Mouse (Mus musculus) spleen, embryonic (tissue): ENCODE measurements around the gene Zfp790.

Experiments used
- CTCF ChIA-PET: fragments of 350-600 bp; sonication (Branson Sonifier 250); formaldehyde crosslinking; loops from one replicate; lab custom pipeline; 2022; lab: Charles Lee

Zfp790 gene

DNA sequence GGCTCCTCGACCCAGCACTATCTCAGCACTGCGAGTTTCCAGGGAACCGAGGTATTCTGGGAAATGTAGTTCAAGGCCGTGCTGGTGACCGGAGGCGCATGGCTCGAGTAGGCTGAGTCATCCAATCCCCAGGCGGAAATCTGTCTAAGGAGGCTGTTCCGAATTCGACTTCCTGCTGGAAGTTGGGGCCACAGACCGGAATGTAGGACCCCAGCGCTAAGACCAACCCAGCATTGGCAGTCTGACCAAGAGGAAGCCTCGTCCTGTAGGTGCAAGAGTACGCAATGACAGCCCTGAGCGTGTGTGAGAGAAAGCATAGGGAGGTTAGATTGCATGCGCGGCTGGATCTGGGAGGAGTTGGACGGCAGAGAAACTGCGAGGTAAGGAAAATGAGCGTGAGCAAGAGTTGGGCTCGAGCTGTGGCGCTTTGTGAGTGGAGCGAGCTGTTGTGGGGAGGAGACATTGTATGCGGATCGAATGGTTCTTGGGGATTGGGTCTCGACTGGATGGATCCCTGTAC, at the start of gene Zfp790:
Gene Zfp790 (plus strand): TSS at position 205 of the 520 bp plus-strand sequence.
- CTCF ChIA-PET = interaction anchor here (0.6 to 0.7 kb wide), 2 partner anchors 624 to 628 kb away, joined by 6 to 7 read pairs; no protein-coding TSS in a partner anchor

DNA sequence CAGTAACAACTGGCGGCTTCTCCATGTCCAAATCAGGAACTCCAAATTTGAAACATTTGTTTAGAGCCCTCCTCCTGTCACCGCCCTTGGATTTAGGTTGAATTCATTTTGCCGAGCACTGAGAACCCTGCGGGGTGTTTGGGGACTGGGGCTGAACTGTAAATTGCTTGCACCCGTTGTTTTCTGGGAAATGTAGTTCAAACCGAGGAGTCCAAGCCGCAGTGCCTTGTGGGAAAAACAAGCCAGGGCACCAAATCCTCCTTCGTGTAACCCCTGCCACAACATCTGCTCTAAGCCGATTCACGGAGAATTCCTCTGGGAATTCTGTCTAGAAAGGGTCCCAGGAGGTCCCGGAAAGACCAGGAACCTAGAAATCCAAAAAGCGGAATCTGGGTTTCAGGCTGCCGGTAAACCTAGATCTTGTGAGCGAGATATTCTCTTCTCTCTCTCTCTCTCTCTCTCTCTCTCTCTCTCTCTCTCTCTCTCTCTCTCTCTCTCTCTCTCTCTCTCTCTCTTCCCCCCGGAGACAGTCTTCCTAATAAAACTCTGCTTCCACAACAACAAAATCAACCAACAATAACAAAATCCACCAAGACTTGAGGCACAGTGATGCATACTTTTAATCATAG, 48.7 kb upstream of the Zfp790 start:
- CTCF ChIA-PET = no interaction called here

DNA sequence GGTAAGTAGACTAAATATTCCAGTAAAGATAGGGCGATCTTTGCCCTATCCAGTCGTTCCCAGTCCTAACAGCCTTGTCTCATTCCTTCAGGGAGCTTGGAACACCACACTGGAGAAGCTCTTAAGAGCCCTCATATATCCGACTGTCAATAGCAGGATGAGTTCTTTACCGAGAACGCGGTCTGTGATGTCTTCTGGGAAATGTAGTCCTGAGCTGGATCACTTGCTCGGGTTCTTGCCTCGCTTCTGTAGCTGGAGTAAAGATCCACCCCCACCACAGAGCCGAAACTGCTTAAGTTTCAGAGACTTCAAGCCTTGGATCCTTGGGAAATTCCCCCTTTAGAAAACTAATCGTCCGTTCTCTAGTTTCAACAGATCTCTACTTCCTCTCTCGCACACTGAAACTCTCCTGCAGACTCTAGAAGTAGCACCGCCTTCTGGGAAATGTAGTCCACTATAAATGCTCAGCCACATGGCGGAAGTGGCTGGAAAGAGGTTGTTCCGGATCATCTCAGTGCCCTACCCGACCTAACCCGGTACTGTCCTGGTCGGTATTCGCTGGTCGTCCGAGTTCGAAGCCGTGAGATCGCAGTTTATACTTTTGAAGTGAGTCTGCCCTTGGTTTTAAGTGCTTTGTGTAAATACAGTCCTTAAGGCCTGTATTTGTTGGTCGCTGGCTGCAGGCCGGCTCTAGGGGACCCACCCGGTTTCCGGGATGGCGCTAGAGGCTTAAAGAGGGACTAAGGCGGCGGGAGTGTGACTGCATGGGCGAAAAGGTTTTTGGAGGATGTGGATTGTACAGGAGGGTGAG, 47.6 kb upstream of the Zfp790 start, which contains the start of gene Zfp84:
Gene Zfp84 (plus strand): TSS at position 463 of the 811 bp plus-strand sequence.
- CTCF ChIA-PET = no interaction called here

DNA sequence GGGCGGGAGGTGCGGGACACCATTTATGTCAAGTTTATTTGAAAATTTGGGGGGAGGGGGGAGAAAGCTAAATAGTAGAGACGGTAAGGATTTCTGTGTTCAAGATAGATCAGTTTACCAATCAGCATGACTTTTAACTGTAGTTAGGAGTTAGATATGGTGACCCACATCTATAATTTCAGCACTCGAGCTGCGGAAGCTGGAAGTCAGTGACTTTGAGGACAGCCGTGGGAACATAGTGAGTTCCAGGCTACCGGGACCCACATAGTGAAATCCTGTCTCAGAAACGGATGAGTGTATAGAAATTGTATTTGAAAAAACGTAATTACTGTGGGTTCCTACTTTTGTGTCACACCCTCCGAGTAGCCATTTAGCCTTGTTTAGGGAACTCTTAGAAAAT, 46.9 kb upstream of the Zfp790 start:
- CTCF ChIA-PET = no interaction called here

DNA sequence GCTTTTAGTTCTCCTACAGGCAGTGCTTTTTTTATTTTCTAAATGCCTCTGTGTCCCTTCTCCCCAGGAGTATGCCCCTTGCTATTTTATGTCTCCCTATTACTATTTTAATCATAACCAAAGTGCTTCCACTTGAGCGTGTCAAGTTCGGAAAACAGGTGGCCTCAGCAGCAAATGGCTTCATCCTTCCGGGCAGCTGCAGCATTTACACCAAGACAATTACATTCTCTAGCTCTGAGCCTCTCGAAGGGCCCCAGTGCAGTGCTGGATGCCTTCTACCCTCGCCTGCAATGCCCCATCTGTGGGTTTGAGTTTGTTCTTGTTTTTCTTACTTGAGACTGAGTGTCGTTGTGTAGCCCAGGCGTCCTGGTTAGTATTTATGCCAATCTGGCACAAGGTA, 42.4 kb upstream of the Zfp790 start:
- CTCF ChIA-PET = no interaction called here

DNA sequence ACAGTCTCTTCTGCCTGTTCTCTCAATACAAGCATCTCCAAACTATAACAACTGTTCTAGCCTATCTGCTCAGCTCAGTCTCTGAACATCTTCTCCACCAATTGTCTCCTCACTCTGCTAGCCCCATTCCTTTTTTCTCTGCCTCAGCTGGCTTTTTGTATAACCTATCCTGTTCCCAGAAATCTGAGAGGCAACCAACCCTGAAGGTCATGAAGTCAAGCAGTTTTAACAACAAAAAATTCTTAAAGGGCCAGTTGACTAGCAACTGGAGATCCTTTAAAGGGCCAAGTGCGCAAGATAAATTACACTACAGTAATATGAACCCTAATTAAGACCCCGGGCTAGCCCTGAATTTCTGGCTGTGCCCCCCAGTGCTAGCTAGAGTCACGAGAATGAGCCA, 41.5 kb upstream of the Zfp790 start:
- CTCF ChIA-PET = no interaction called here

DNA sequence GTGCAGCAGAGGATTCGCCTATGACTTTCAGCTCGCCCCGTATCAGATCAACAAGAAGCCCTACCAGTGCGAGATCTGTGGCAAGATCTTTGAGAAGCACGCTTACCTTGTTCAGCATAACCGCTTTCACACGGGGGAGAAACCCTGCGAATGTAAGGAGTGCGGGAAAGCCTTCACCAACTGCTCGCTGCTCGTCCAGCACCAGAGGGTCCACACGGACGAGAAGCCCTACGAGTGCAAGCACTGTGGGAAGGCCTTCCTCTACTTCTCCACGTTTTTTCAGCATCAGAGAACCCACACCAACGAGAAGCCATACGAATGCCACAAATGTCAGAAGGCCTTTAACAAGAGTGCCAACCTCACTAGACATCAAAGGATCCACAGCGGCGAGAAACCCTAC, 39.3 kb upstream of the Zfp790 start:
- CTCF ChIA-PET = no interaction called here

DNA sequence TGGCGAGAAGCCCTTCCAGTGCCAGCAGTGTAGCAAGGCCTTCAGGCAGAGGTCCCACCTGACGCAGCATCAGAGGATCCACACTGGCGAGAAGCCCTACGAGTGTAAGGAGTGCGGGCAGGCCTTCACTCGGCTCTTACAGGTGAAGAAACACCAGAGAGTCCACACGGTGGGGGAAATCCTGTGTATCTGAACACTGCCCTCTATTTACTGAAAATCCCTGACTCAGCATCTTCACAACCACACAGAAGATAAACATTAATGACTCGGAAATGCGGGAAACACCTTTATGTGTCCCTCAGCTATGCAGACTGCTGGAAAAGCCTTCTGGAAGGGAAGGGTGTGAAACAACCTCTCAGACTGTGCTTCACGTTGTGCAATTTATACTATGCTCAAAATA, 38.5 kb upstream of the Zfp790 start:
- CTCF ChIA-PET = no interaction called here

DNA sequence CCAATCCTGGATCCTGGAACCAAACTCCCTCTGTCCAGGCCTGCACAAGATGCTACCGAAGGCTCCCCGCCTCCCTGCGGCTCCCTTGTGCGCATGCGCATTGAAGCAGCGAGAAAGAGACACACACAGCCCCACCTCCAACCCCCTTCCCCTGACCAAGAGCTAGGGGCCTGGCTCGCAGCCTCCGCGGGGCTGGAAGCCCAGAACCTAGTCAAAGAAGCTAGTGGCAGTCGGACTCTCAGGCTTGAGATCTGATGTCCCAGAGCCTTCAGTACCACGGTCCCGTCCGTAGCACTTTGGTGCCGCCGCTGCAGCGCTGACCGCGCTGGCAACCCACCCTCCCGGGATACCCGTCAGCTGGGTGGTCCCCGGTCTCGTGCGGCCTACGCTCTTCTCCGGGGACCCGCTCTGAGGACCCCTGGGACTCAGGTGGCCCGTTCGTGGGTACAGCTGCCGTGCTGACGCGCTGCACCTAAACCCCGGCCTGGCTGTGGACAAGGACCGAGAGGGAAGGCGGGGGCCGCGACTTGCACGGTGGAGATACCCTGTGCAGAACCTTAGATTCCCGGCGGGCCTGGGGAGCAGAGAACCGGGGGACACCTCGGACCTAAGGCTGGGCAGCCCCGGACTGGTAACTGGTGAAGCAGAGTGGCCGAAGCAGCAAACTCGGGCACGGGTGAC, 31.9 kb upstream of the Zfp790 start, which contains the start of gene Zfp30:
Gene Zfp30 (plus strand): TSS at position 128 of the 681 bp plus-strand sequence.
- CTCF ChIA-PET = no interaction called here

DNA sequence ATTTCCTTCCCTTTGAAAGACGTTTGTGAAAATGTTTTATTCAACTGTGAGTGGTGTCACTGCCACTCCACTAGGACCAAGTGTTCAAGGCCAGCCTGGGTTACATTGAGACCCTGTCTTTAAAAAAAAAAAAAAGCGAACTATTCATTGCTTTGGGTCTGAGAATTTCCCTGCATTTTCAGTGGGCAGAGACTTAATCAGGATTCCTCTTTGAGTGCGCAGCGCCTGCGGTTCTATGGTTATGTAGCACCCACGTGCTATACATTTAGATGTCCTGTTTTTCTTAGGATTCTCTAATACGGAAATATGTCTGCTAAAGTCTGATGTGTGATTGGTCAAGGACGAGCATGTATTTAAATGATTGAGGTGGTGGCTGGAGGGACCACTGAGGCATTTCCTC, 30.9 kb upstream of the Zfp790 start:
- CTCF ChIA-PET = no interaction called here

DNA sequence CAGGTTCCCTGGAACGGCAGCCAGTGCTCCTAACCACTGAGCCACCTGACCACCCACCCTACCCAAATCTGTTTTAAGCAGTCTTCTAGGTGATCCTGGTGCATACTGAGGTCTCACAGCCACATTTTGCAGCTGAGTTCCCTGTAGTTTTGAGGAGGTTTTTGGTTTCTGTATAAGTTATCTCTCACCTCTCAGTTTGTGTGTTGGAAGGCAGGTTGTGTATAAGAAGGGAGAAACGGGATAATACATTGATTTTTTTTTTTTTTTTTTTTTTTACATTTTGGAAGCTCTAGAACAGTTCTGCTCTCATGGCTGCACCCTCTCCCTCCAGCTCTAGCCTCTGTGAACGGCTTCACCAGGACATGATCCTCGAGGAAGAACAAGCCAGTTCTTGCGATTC, 30.0 kb upstream of the Zfp790 start:
- CTCF ChIA-PET = interaction anchor here (0.6 to 0.7 kb wide), 2 partner anchors 21 to 34 kb away, joined by 6 to 11 read pairs; no protein-coding TSS in a partner anchor

DNA sequence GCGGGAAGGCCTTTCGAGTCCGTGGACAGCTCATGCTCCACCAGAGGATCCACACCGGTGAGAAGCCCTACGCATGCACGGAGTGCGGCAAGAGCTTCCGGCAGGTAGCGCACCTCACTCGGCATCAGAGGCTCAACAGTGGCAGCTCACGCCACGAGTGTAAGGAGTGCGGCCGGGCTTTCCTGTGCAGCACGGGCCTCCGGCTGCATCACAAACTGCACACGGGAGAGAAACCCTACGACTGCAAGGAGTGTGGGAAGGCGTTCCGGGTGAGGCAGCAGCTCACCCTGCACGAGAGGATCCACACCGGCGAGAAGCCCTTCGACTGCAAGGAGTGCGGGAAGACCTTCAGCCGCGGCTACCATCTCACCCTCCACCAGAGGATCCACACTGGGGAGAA, 23.0 kb upstream of the Zfp790 start:
- CTCF ChIA-PET = interaction anchor here (0.6 kb wide), 1 partner anchor 832 kb away, joined by 3 read pairs; no protein-coding TSS in a partner anchor

DNA sequence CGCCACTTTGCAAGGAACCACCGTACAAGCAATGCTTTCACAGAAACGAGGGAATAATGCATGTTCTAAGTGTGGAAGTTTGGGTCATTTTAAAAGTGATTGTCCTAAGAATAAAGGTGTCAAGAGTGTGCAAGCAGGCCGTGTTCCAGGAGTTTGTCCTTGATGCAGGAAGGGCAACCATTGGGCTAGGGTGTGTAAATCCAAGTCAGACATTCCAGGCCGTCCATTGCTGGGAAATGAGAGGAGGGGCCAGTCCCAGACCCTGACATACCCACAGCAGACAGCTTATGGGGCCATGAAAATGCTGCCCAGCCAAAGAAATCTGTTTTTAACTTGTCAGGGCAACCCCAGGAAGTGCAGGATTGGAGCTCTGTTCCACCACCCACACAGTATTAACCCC, 8.9 kb upstream of the Zfp790 start:
- CTCF ChIA-PET = no interaction called here

DNA sequence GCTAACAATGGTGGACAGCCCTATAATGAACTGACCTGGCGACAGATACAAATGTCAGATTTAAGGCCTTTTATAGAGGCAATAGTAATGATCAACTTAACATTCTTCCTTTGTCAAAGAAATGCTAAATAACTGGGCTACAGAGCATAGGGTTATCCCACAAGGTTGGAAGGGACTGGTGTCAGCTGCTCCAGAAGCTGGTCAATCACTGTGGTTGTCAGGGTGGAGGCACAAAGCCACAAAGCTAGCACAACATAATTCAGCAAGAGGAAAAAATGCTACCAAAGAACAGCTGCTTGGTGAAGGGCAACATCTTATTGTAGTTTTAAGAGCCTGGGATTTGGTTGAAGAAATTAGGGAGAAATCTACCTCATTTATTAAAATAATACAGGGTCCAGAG, 3.7 kb upstream of the Zfp790 start:
- CTCF ChIA-PET = no interaction called here

DNA sequence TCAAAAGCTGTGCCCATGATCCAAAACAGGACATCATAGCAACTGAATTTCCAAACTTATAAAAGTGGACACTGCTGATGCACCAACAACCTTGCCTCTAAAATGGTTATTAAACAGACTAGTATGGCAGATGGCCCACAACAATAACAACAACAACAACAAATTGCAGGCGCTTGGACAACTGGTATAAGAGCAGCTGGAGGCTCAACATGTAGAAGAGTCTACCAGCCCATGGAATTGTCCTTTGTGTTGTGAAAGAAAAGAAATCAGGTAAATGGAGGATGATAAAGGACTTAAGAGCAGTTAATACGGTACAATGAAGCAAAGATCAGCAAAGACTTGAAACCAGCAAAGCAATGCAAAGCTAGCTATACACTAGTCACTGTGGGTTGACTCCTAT, 1.5 kb upstream of the Zfp790 start:
- CTCF ChIA-PET = no interaction called here

DNA sequence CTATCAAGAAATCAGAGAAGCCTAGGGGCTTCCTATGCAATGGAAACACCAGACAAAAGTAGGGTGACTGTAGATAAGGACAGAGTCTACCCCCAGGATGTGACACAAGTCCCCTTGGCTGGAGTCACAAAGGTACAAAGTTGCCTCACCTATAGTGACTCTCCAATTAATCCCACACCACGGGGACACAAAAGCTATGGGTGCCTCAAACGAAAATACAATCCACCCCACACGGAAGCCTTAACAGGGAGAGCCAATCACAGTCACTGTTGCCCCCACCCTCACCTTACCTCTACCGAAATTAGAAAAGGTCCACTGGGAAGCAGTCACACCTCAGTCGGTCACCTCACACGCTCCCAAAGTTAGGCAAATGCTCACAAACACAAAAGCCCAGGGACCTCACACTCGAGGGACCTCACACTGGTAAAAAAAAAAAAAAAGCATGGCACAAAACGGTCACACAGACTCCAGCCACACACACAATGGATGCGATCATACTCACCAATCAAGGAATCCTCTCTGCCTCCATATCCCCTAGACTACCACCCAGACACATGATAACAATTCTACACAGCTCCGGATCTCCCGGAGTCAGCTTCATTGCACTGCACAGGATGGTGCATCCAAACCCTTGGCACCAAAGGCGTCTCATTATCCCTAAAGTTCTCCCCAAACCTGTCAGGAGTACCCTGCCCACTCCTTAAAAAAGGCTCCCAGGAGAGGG, 691 bp upstream of the Zfp790 start:
- CTCF ChIA-PET = interaction anchor here (0.6 kb wide), 1 partner anchor 625 kb away, joined by 7 read pairs; no protein-coding TSS in a partner anchor

DNA sequence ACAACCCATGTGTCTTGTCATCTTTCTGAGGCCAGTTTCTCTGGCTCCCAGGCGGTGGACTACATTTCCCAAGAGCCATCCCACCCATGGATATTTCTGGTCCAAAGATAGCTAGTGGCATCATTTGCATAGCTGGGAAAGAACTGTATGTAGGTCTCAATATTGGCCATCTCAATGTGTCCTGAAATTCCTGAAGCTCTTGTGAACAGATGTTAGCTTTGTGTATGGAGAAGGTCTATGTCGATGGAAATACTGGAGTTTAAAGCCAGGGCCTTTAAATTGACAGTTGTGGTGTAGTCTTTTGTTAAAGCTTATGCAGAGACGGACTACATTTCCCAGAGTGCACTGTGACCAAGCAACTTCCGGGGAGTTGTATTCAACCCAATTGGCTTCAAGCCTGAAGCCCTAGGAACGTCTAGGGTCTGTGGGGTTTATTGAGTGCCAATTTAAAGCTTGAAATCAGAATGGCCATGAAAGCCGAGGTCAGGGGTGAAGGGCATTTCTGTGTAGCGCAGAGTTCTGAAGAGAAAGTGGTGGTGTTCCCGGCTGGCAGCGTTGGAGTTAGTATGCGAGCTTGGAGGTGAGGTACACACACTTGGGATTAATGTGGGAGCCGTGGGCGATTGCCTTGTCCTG, 2.8 kb downstream of the Zfp790 start:
- CTCF ChIA-PET = interaction anchor here (0.5 kb wide), 1 partner anchor 90 kb away, joined by 10 read pairs; no protein-coding TSS in a partner anchor

DNA sequence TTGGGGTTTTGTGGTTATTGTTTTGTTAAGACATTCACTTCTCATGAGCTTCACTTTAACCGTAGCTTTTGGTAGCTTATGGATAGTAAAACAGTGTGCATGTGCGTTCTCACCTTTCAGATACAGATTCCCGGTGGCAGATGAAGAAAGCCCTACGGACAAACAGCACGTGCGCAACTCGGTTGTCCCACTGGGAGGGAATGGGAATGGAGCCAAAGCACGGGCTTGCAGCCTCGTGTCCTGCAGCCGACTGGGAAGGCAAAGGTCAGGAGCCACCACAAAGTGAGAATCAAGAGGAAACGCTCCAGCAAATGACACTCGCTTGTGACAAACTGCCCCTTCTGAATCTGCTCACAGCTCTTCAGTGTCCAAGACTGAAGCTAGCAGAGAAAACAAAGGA, 12.1 kb downstream of the Zfp790 start:
- CTCF ChIA-PET = no interaction called here

DNA sequence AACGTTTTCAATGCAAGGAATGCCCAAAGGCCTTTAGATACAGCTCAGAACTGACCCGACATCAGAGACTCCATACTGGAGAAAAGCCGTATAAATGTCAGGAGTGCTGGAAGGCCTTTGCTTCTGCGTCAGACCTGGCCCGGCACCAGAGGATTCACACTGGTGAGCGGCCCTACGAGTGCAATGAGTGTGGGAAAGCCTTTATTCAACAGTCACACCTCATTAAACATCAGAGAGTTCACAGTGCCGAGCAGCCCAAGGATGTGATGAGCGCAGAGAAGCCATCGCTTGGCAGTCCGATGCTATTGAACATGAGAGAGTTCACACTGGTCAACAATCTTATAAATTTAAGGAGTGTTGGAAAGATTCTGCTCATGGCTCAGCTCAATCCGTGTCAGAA, 13.9 kb downstream of the Zfp790 start:
- CTCF ChIA-PET = interaction anchor here (0.6 kb wide), 1 partner anchor 14 kb away, joined by 3 read pairs; no protein-coding TSS in a partner anchor

DNA sequence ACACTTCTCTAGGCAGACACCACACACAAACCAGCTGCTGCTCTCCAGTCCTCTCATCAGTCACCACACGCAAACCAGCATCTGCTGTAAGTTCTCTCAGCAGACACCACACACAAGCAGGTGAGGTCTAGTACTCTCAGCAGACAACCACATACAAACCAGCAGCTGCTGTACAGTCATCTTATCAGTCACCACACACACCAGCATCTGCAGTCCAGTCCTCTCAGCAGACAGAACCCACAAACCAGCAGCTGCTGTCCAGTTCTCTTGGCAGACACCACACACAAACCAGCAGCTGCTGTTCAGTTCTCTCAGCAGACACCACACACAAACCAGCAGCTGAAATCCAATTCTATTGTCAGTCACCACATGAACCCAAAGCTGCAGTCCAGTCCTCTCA, 20.9 kb downstream of the Zfp790 start:
- CTCF ChIA-PET = no interaction called here

DNA sequence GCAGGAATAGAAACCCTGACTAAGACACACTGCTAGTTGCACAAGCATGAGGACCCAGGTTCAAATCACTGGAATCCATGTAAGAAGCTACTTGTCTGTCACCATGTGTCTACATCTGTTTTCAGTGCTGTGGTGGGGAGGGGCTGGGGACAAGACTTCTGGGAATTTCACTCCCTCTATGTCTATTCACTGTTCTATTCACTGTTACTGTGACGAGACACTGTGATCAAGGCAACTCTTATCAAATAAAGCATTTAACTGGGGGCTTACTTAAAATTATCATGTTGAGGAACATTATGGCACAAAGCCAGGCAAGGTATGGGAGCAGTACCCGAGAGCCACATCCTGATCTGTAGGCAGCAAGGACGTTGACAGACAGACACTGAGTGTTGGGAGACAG, 23.3 kb downstream of the Zfp790 start:
- CTCF ChIA-PET = no interaction called here
